Mouse (Mus musculus) heart, embryonic 13.5 days (tissue): Measurements from ENCODE around the gene Pld5. TPM values are rescaled to one million over a fixed set of nuclear protein-coding genes. Genes with fewer than 3 reads are reported as not detected.
A peak's percentile ranks its signal among the peaks of the same experiment; 100 is the strongest.

Experiments used
- ATAC-seq: fragments of 200-750 bp; cut with Nextera tagmentation; 2 replicates; pipeline ENCODE4 v1.8.0; 2017; ENCODE audit warnings: moderate TSS enrichment; ENCODE audit not compliant: insufficient number of reproducible peaks, low FRiP score, low TSS enrichment; ENCODE audit errors: extremely low read depth
- H3K27ac ChIP-seq: fragments of 300-500 bp; sonication (generic); replicated peaks from 2 replicates; pipeline ENCODE4 v1.5.1; 2015; ENCODE audit warnings: moderate library complexity, mild to moderate bottlenecking, inconsistent platforms
- H3K27me3 ChIP-seq: fragments of 300-500 bp; sonication (generic); replicated peaks from 2 replicates; pipeline ENCODE4 v1.6.1; 2015; ENCODE audit warnings: mild to moderate bottlenecking, inconsistent platforms
- H3K36me3 ChIP-seq: fragments of 300-500 bp; sonication (generic); 2 replicates; pipeline ENCODE4 v1.6.1; 2015; ENCODE audit warnings: mild to moderate bottlenecking, inconsistent platforms
- H3K4me1 ChIP-seq: fragments of 300-500 bp; sonication (generic); 2 replicates; pipeline ENCODE4 v1.6.1; 2015; ENCODE audit warnings: inconsistent platforms
- H3K4me2 ChIP-seq: fragments of 300-500 bp; sonication (generic); 2 replicates; pipeline ENCODE4 v1.6.1; 2015; ENCODE audit warnings: inconsistent platforms, mild to moderate bottlenecking, moderate library complexity
- H3K4me3 ChIP-seq: fragments of 300-500 bp; sonication (generic); 2 replicates; pipeline ENCODE4 v1.5.1; 2015; ENCODE audit warnings: moderate library complexity, mild to moderate bottlenecking, inconsistent platforms
- H3K9ac ChIP-seq: fragments of 300-500 bp; sonication (generic); 2 replicates; pipeline ENCODE4 v1.6.1; 2015; ENCODE audit warnings: inconsistent platforms, mild to moderate bottlenecking, moderate library complexity
- H3K9me3 ChIP-seq: fragments of 300-500 bp; sonication (generic); 2 replicates; pipeline ENCODE4 v1.6.1; 2016; ENCODE audit warnings: inconsistent platforms
- WGBS: fragments of 180-500 bp; shearing (Covaris S2); methylation state at CpG from one replicate; pipeline ENCODE4 v1.1.7; 2015; ENCODE audit warnings: mixed read lengths; 5-methylcytosine and 5-hydroxymethylcytosine counted together
- polyA plus RNA-seq: library from polyadenylated mRNA; unstranded; fragments of >200 nt; fragmentation: Nextera tagmentation; extraction: Ambion mirVana; gene quantifications from 2 replicates; pipeline ENCODE4 v1.2.1, GENCODE M21; 2015

Gene Pld5
- polyA plus RNA-seq, 1 experiment from 2014 or later, result 0.74 TPM

GRCm38 (mm10) chr1:176167114-176167513 lies 108.0 kb downstream of the Pld5 start:
- WGBS, result 70% methylated on average over 2 of the region's 2 CpGs
- Histone ChIP-seq H3K27ac (no peak overlapping the region), H3K4me3 (no peak overlapping the region), H3K36me3 (no peaks in the 10 kb centered on the region), H3K9ac (no peak overlapping the region), H3K4me2 (no peak overlapping the region), H3K27me3 (no peaks in the 10 kb centered on the region), H3K9me3 (no peaks in the 10 kb centered on the region), H3K4me1 (no peaks in the 10 kb centered on the region)
- no peak for ATAC-seq

GRCm38 (mm10) chr1:176145306-176145705 lies 129.8 kb downstream of the Pld5 start:
- Histone ChIP-seq H3K4me2 (no peak overlapping the region), H3K9ac (no peak overlapping the region), H3K4me3 (no peak overlapping the region), H3K36me3 (no peaks in the 10 kb centered on the region), H3K27ac (no peak overlapping the region), H3K4me1 (no peaks in the 10 kb centered on the region), H3K27me3 (no peaks in the 10 kb centered on the region), H3K9me3 (peaks cover 16% of the 10 kb centered on the region)
- ATAC-seq, result no peak
- 30% methylated on average over 6 of the region's 6 CpGs for WGBS

- H3K9me3 ChIP-seq, result 0 out of 2 replicates have a peak, but pooled peaks cover 6% of the 10 kb centered on the region
- WGBS, result 81% methylated on average over 8 of the region's 8 CpGs
- no peak overlapping the region for H3K9ac ChIP-seq
- no peak overlapping the region for H3K4me3 ChIP-seq
- no peak overlapping the region for H3K4me2 ChIP-seq
- no peak for ATAC-seq
- H3K36me3 ChIP-seq, result no peaks in the 10 kb centered on the region
- peaks cover 4% of the 10 kb centered on the region; the same call in 1 of the 2 replicates for H3K4me1 ChIP-seq
- peaks cover 24% of the 10 kb centered on the region for H3K27me3 ChIP-seq
- H3K27ac ChIP-seq, result no peak overlapping the region
Observed at GRCm38 (mm10) chr1:176134379-176134778, 140.7 kb downstream of the Pld5 start.

- H3K36me3 ChIP-seq, result no peaks in the 10 kb centered on the region
- no peak overlapping the region for H3K9ac ChIP-seq
- H3K9me3 ChIP-seq, result 0 out of 2 replicates have a peak, but pooled peaks cover 6% of the 10 kb centered on the region
- H3K4me3 ChIP-seq, result no peak overlapping the region
- H3K4me2 ChIP-seq, result no peak overlapping the region
- 54% methylated on average over 2 of the region's 2 CpGs for WGBS
- peaks cover 25% of the 10 kb centered on the region for H3K4me1 ChIP-seq
- H3K27me3 ChIP-seq, result peaks cover 70% of the 10 kb centered on the region
- no peak for ATAC-seq
- H3K27ac ChIP-seq, result no peak overlapping the region
Observed at GRCm38 (mm10) chr1:176125771-176126170, 149.3 kb downstream of the Pld5 start.

GRCm38 (mm10) chr1:176124441-176124840 lies 150.7 kb downstream of the Pld5 start:
- Histone ChIP-seq H3K9ac (no peak overlapping the region; the same call in 1 of the 2 replicates), H3K27me3 (peaks cover 70% of the 10 kb centered on the region), H3K27ac (no peak overlapping the region), H3K9me3 (no peaks in the 10 kb centered on the region), H3K4me3 (peak overlapping the region; percentile 13), H3K36me3 (no peaks in the 10 kb centered on the region), H3K4me2 (peak overlapping the region; percentile 60), H3K4me1 (peaks cover 25% of the 10 kb centered on the region)
- 35% methylated on average over 8 of the region's 8 CpGs for WGBS
- no peak for ATAC-seq

- no peak overlapping the region for H3K27ac ChIP-seq
- H3K4me2 ChIP-seq, result peak overlapping the region; percentile 60
- no peaks in the 10 kb centered on the region for H3K9me3 ChIP-seq
- 6% methylated on average over 2 of the region's 2 CpGs for WGBS
- no peak overlapping the region for H3K9ac ChIP-seq
- ATAC-seq, result no peak
- no peak overlapping the region for H3K4me3 ChIP-seq
- H3K36me3 ChIP-seq, result no peaks in the 10 kb centered on the region
- peaks cover 73% of the 10 kb centered on the region for H3K27me3 ChIP-seq
- peaks cover 25% of the 10 kb centered on the region for H3K4me1 ChIP-seq
Observed at GRCm38 (mm10) chr1:176123781-176124180, 151.3 kb downstream of the Pld5 start.

- ATAC-seq, result no peak
- Histone ChIP-seq H3K4me3 (no peak overlapping the region), H3K9ac (no peak overlapping the region), H3K4me2 (no peak overlapping the region), H3K27ac (no peak overlapping the region), H3K4me1 (no peaks in the 10 kb centered on the region; the same call in 1 of the 2 replicates), H3K27me3 (peaks cover 21% of the 10 kb centered on the region), H3K9me3 (no peaks in the 10 kb centered on the region), H3K36me3 (no peaks in the 10 kb centered on the region)
- WGBS, result 80% methylated on average over 4 of the region's 4 CpGs
Observed at GRCm38 (mm10) chr1:176115604-176116003, 159.5 kb downstream of the Pld5 start.

- Histone ChIP-seq H3K9me3 (no peaks in the 10 kb centered on the region), H3K4me2 (no peak overlapping the region), H3K9ac (no peak overlapping the region), H3K4me3 (no peak overlapping the region), H3K27ac (no peak overlapping the region), H3K27me3 (no peaks in the 10 kb centered on the region), H3K4me1 (no peaks in the 10 kb centered on the region), H3K36me3 (no peaks in the 10 kb centered on the region)
- 52% methylated on average over 7 of the region's 7 CpGs for WGBS
- ATAC-seq, result no peak
Observed at GRCm38 (mm10) chr1:176098685-176099320, 176.3 kb downstream of the Pld5 start.

- no peaks in the 10 kb centered on the region for H3K27me3 ChIP-seq
- no peak overlapping the region for H3K4me3 ChIP-seq
- no peaks in the 10 kb centered on the region for H3K36me3 ChIP-seq
- H3K27ac ChIP-seq, result no peak overlapping the region
- H3K9me3 ChIP-seq, result no peaks in the 10 kb centered on the region
- no peak overlapping the region for H3K4me2 ChIP-seq
- no peak overlapping the region for H3K9ac ChIP-seq
- WGBS, result 66% methylated on average over 2 of the region's 2 CpGs
- ATAC-seq, result no peak
- H3K4me1 ChIP-seq, result peaks cover 6% of the 10 kb centered on the region; the same call in 1 of the 2 replicates
Observed at GRCm38 (mm10) chr1:176092119-176092518, 183.0 kb downstream of the Pld5 start.

- no peaks in the 10 kb centered on the region for H3K27me3 ChIP-seq
- no peak overlapping the region for H3K27ac ChIP-seq
- no peak overlapping the region for H3K4me3 ChIP-seq
- no peaks in the 10 kb centered on the region for H3K36me3 ChIP-seq
- no peak overlapping the region for H3K9ac ChIP-seq
- no peaks in the 10 kb centered on the region for H3K9me3 ChIP-seq
- H3K4me2 ChIP-seq, result no peak overlapping the region
- ATAC-seq, result no peak
- peaks cover 6% of the 10 kb centered on the region; the same call in 1 of the 2 replicates for H3K4me1 ChIP-seq
- WGBS, result 74% methylated on average over 3 of the region's 3 CpGs
Observed at GRCm38 (mm10) chr1:176089382-176089781, 185.7 kb downstream of the Pld5 start.

- no peak overlapping the region for H3K4me3 ChIP-seq
- no peaks in the 10 kb centered on the region for H3K4me1 ChIP-seq
- H3K9me3 ChIP-seq, result no peaks in the 10 kb centered on the region
- no peaks in the 10 kb centered on the region for H3K36me3 ChIP-seq
- WGBS, result 69% methylated on average over 13 of the region's 13 CpGs
- no peaks in the 10 kb centered on the region for H3K27me3 ChIP-seq
- no peak overlapping the region for H3K4me2 ChIP-seq
- H3K27ac ChIP-seq, result no peak overlapping the region
- ATAC-seq, result no peak
- no peak overlapping the region for H3K9ac ChIP-seq
Observed at GRCm38 (mm10) chr1:176085952-176086648, 189.0 kb downstream of the Pld5 start.

- WGBS, result 48% methylated on average over 4 of the region's 4 CpGs
- H3K9me3 ChIP-seq, result no peaks in the 10 kb centered on the region
- no peak for ATAC-seq
Observed at GRCm38 (mm10) chr1:176082306-176082705, 192.8 kb downstream of the Pld5 start.

More at GRCm38 (mm10) chr1:176082306-176082705, 192.8 kb downstream of the Pld5 start:
- Histone ChIP-seq H3K27ac (no peak overlapping the region), H3K4me2 (no peak overlapping the region), H3K27me3 (no peaks in the 10 kb centered on the region), H3K4me1 (0 out of 2 replicates have a peak, but pooled peaks cover 3% of the 10 kb centered on the region), H3K36me3 (no peaks in the 10 kb centered on the region), H3K9ac (no peak overlapping the region), H3K4me3 (no peak overlapping the region)
